Mouse (Mus musculus): ENCODE measurements around the gene Hoxb5.

Hoxb5 gene

DNA sequence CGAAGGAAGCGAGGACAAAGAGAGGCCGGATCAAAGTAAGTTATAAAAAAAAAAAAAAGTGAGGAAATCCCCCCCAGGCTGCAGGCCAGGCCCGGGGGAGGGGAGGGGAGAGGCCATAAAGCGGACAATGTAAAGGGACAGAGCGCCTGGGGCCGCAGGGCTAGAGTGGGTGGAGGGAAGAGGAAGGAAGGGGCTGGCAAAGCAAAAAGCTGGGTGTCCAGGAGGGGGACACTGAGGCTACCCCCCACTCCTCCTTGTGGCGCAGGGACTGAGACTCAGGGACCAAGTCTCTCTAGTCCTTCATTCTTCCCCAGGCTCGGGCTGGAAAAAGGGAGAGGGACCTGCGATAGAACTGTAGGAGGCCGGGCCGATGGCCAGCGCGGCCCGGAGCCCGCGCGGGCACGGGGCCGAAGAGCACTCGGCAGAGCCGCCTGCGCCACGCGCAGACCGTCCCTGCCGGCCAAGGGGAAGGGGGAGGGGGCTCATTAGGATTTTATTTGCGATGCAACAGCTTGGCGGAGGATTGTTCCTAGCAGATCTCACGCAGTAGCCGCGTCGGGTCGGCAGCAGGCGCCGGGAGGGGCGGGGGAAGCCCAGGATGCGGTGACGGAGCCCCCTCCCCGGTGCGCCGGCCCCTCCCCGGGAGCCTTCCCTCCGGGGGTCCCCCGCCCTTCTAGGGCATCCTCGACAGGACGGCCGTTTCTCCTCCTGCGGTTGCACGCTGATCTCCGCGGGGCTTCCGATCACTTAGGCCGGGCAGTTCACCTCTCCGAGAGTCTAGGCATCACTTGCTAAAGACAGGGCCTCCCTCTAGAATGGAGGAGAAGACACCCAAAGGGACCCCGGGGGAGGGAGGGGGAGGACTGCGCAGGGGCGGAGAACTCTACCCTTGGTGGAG is 30.9 kb upstream of the Hoxb5 start:
- WGBS = 2% methylated on average over 57 of the region's 58 CpGs

DNA sequence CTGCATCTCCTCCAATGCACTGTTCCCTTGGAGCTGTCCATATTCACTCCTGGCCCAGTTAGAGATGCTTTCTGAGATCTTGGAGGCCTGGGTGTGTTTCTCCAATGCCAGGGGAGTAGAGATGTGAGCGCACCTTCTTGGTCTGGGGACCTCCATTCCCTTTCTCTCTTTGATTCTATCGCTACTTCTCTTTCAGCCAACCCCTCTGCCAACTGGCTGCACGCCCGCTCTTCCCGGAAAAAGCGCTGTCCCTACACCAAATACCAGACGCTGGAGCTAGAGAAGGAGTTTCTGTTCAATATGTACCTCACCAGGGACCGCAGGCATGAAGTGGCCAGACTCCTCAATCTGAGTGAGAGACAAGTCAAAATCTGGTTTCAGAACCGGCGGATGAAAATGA is 28.7 kb upstream of the Hoxb5 start:
- WGBS = 12% methylated on average over 10 of the region's 10 CpGs

DNA sequence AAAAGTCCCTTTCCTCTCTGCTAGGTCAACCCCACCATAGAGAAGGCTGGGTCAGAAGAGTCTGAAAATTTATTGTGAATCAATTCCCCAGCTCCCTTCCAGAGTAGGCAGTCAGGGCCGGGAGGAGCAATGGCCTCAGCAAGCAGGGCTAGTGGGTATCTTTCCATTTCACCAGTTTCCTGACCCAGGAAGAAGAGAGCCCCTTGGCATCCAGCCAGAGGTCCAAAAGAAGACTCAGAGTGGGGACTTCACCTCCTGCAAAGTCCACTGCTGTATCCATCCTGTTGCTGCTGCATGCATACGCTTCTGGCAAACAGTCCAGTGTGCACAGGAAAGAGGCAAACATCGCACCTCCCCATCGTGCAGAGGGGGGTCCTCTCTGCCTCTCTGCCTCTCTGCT is 27.2 kb upstream of the Hoxb5 start:
- WGBS = 9% methylated on average over 4 of the region's 4 CpGs

DNA sequence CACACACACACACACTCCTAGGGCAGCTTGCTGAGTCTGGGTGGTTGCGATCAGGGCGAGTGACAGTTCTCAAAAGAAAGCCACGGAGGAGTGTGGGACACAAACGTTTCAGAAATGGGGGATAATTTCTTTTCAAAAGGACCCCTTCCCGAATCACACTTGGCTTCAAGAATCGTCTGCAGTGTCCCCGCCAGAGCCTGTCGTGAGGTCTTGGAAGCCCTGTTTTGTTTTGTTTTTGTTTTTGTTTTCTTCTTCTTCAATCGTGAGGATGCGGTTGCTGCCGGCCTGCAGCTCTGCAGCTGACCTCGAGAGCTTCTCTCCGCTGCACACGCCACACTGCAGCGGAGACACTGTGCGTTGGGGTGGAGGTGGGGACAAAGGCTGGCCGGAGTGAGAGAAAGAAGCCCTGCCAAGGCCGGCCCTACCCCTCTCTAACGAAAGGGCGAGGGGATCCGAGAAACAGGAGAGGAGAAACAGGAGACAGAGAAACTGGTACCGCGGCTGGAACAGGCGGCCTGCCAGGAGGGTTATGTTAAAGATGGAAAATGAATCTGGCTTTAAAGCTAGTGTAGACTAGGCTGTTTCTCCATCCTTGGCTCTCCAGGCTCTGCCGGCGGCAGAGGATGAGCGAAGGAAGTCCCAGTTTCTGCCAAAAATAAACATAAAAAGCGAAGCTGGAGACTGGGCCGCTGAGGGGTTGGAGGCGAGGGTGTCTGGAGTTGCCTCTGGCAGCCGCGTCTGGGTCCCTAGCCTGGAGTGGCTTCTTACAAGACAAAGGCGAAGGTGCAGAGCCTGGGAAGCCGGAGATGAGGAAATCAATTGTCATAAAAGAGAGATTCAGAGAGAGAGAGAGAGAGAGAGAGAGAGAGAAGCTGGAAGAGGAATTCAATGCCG is 25.7 kb upstream of the Hoxb5 start:
- WGBS = 3% methylated on average over 35 of the region's 35 CpGs

DNA sequence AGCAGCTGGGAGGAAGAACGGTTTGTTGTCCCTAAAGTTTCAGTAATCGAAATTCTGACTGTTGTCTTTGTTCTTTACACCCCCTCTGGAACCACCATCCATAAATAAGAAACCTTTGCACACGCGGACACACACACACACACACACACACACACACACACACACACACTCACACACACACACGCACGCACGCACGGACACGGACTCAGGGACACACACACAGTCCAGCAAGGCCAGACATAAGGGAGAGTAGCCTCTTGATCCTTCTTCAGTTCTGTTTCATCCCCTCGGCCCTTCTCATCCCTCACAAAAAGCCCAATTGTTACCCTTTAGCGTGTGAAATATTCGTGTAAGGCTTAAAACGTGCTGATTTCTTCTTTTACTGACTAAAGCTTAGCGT is 24.8 kb upstream of the Hoxb5 start:
- WGBS = 17% methylated on average over 14 of the region's 14 CpGs

DNA sequence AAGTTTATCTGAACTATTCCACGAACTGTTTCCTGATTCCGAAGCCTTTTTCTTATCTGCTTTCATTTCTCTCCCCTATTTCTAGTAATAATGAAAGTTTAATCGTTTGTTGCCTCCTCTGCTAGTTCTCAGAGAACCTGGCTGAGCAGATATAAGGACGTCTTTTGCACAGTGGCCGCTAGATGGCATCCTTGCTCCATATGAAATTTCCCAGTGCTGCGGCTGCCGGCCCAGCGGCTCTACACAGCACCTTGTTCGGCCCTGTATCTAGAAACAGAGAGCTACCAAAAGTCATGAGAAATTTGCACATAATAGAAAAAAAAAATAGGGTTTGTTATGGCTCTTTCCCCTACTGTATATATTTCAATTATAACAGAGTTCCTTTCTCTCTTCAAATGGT is 24.4 kb upstream of the Hoxb5 start:
- WGBS = under 1% methylated on average over 9 of the region's 9 CpGs

DNA sequence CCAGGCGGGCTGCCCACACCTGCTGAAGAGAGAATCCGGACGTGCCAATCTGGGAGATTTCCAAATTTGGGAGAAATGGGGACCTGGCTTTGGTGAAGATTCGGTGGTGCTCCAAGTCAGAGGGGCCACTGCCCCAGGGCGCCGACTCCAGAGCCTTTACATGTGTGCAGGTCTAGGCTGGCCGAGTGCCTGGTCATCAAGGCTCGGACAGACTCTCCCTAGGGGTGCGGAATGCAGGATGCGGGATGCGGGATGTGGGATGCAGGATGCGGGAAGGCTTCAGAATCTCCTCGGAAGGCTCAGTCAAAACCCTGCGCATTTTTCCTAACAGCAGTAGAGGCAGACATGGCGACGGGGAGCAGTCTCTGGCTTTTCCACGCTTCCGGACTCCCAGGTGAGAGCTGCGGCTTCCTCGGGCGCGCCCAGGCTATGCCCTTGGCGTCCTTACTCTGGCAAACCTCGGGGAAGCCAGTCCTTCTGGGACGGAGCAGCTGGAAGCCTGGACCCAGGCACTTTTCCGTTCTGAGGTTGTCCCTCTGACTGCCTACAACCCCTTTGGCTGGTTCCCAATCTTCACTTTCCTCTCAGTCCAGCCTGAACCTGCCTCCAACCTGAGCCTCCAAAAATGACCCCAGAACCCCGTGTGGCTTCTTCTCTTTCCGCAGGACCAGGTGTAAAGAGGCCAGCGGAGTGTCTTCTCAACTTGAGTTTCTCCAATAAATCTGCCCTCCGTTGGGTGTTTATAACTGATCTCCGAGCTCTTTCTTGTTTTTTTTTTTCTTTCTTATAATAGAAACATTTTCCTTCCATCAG is 23.5 kb upstream of the Hoxb5 start:
- 3% methylated on average over 31 of the region's 31 CpGs for WGBS

DNA sequence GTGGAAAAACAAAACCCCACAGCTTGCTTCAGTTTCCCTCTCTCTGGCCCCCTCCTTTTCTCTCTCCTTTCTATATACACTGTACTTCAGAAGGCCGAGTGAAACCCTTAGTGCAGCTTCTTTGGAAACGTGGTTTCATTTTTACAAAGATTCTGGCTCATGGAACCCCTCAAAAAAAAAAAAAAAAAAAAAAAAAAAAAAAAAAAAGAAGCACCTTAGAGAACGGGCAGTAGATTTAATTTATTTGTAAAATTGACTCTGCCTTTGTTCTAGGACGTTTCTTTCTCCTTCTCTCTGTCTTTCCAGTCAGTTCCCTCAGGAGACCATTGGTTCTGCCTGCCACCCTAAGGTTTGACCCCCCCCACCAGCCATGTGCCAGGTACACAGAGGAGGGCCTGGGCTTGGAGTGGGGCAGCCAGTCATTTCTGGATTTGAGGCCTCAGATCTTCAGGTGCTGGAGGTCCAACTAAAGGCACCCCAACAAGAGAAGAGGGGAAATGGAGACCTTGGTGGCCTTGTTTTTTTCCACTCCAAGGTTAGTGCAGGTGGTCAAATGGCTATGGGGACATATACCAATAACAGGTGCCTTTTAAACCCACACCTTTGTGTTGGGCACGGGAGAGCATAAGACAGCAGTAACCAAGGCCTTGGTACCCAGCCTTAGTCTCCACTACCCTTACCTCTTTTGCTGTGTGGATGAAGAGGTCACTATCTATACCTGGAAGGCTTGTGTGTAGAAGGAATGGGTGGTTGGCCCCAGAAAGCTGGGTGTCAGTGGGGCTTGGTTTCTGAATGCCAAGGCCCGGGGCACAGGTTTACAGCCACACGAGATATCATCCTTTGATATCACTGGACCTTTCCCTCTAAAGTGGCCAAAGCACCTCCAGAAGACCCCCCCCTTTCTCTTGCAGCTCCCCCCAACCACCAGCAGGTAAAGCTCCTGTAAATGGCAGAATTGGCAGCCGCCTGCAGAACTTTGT is 22.4 kb upstream of the Hoxb5 start:
- WGBS = 15% methylated on average over 8 of the region's 8 CpGs

DNA sequence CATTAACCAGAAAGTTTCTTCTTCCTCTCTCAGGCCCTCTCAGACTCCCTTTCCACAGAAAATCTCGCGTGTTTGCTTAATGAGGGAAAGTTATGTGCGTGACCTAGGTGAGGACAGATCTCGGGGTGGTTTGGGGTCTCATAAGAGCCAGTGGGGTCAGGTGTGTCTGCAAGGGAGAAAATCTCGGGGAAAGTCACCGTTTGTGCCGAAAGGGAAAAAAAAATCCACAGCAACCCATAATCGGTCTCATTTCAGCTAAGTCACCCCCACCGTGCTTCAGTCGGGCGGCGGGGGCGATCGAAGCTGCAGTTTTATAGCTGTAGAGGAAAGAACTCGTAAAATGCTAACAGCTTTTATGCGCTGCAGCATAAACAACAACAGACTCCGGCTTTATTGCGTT is 21.7 kb upstream of the Hoxb5 start:
- 7% methylated on average over 18 of the region's 18 CpGs for WGBS

DNA sequence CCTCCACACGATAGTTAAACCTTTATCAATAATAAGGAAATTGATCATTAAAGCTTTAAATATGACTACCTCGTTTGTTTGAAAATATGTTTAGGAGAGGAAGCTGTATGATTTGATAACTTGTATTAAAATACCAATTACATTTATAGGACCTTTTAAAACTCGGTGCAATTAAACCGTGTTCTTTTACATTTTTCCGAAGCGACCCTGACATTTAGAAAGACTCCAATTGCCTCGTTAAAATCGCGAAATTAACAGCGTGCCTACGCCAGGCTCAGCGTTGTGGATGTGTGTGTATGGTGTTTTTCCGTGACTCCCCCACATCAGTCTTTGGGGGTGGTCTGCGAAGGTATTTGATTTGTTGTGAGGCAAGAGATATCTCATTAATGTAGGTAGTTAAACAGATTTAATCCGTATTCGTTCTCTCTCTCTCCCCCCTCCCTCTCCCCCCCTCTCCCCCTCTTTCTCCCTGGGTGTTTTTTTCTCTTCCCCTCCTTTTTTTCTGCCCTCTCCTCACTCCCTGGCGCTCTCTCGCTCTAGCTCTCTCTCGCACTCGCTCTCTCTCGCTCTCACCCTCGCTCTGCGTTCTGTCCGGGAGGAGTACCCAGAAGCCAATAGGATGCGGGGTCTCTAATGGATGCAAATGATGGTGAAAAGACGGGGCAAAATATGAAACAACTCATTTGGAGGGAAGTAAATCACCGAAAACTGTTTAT is 21.1 kb upstream of the Hoxb5 start, which contains the start of gene Hoxb8:
Gene Hoxb8 (plus strand): TSS at position 51 of the 716 bp plus-strand sequence.
- WGBS = 3% methylated on average over 27 of the region's 27 CpGs

DNA sequence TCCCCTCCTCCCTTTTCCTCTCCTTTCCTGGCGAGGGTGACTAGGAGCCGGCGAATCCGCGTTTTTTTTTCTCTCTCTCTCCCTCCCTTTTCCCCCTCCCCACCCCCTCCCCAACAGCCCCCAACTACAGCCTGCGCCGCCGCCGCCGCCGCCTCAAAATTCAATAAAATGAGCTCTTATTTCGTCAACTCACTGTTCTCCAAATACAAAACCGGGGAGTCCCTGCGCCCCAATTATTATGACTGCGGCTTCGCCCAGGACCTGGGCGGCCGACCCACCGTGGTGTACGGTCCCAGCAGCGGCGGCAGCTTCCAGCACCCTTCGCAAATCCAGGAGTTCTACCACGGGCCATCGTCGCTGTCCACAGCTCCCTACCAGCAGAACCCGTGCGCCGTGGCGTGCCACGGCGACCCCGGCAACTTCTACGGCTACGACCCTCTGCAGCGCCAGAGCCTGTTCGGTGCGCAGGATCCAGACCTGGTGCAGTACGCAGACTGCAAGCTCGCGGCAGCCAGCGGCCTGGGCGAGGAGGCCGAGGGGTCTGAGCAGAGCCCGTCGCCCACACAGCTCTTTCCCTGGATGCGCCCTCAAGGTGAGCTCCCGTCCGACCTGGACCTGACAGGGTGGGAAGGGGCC is 20.2 kb upstream of the Hoxb5 start:
- 3% methylated on average over 49 of the region's 49 CpGs for WGBS

DNA sequence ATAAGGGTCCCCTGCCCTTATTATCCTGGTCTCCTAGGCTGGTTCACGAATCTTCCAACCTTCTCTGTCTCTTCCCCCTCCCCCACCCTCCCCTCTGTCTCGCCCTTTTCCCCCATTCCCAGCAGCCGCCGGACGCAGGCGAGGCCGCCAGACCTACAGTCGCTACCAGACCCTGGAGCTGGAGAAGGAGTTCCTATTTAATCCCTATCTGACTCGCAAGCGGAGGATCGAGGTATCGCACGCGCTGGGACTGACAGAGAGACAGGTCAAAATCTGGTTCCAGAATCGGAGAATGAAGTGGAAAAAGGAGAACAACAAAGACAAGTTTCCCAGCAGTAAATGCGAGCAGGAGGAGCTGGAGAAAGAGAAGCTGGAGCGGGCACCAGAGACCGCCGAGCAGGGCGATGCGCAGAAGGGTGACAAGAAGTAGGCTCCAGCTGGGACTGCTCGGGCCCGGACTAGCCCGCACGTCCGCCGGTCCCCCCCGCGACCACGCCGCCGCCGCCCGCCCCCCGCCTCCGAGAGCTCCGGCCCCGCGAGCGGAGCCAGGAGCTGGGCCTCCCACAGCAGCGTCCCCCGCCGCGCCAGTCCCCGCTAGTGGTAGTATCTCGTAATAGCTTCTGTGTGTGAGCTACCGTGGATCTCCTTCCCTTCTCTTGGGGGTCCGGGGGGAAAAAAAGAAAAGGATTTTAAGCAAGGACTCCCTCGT is 18.9 kb upstream of the Hoxb5 start:
- WGBS = 2% methylated on average over 48 of the region's 49 CpGs

DNA sequence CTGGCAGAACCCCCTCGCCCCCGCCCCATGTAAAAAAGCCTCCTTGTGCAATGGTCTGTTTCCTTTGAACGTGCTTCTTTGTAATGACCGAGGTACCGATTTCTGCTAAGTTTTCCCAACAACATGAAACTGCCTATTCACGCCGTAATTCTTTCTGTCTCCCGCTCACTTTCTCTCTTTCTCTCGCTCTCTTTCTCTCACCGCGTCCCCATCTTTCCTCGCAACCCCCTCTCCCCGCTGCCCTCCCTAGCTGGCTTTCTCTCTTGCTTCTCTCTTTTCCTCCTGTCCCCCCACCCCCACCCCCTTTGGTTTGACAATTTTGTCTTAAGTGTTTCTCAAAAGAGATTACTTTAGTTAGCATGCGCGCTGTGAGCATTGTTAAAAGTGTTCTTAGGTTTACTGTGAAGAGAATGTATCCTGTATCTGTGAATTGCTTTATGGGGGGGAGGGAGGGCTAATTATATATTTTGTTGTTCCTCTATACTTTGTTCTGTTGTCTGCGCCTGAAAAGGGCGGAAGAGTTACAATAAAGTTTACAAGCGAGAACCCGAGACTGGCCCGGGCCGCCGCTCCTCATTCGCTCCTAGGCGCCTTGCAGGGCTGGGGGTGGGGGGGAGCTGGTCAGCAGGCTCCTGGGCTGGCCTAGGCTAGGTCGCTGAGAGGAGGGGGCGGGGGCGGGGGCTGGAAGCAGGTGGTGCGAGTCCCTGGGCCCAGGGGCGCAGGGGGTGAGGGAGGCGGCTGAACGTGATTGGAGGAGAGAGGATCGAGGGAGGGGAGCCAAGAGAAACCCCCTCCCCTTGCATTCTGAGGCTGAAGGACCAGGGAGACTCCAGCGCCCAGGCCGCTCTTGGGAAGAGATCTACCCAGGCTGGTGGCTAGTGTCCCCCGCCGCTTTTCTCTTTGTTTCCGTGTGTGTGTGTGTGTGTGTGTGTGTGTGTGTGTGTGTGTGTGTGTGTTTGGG is 18.1 kb upstream of the Hoxb5 start:
- 3% methylated on average over 37 of the region's 37 CpGs for WGBS

DNA sequence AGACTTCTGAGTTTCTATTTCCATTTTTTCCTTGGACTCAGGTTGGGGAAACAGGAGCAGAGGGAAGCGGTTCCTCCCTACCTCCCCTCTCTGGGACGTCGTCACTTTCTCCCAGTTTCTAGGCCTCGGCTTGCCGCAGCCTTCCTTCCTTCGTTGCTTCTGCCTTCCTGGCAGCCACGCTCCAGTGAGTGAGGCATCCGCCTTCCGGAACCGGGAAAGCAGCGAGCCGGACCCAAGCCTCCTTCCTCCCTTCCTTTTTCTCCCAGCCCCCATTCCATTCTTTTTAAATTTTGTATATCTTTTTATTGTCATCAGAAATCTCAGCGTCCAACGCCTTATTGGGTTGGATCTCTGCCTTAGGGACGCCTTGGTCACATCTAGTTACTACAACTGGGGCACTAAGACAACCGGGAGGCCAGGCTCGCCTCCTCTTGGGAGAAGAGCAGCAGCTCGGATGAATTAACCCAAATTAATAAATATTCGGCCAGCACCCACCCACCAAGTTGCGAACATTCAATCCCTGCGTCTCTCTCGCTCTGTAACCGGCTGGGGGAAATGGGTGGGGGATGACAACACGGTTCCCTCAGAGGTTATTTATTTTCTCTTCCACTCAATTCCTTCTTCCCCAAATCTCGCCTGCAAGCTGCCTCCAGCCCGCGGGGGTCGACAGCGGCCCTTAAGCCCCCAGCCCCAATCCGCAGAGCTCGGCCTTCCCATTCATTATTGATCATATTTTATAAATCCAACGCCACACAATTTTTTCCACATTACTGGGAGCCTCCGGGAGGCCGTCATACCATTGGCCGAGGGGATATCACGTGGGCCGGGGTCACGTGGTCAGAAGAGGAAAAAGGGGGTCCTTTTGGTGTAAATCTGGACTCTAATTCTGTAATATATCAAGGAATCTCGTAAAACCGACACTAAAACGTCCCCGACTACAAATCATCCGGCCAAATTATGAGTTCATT is 17.1 kb upstream of the Hoxb5 start, which contains the start of gene Hoxb7:
Gene Hoxb7 (plus strand): TSS at position 853 of the 968 bp plus-strand sequence.
- WGBS = 3% methylated on average over 43 of the region's 43 CpGs

DNA sequence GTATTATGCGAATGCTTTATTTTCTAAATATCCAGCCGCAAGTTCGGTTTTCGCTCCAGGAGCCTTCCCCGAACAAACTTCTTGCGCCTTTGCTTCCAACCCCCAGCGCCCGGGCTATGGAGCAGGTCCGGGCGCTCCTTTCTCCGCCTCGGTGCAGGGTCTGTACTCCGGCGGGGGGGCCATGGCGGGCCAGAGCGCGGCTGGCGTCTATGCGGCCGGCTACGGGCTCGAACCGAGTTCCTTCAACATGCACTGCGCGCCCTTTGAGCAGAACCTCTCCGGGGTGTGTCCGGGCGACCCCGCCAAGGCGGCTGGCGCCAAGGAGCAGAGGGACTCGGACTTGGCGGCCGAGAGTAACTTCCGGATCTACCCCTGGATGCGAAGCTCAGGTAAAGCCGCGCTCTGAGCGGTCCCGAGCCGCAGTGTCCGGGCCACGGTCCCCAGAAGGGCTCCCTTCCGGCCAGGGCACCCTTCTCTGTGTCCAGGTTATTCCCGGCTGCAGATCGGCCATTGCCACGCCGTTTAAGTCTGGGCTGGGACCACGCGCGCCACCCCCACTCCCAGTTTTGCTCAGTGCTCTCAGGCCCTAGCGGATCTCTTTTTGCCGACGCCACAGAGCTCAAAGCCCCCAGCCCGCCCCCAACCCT is 16.3 kb upstream of the Hoxb5 start:
- WGBS = 2% methylated on average over 55 of the region's 55 CpGs

DNA sequence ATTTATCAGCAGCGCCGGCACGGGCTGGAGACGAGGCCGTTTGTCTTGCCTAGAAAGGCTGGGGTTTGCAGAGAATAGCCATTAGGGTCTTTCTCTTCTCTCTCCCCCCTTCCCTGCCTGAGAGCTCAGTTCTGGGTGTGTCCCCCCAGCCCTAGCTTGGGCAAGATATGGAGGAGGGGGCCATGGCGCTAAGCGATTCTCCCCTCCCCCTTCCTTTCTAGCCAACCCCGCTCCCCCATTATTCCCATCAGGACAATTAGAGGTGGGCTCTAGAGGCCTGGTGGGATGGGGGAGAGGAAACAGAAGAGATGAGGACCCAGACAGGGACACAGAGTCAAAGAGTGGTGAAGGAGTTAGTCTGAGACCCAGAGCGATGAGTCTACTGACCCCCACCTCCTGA is 15.7 kb upstream of the Hoxb5 start:
- 4% methylated on average over 9 of the region's 9 CpGs for WGBS
